Mouse (Mus musculus): ENCODE data around the gene Prdx5. TPM values are rescaled to one million over a fixed set of nuclear protein-coding genes. Genes with fewer than 3 reads are reported as not detected.

Gene Prdx5
- 100 to 1,000 TPM; 137 to 142 TPM for total RNA-seq (2021)
- long read RNA-seq, experiment 1, transcript Prdx5-201 (6 exons, 1,262 nt): major isoform, 99 of 104 reads
- long read RNA-seq, experiment 1, partial matches to known transcripts: 0 of 104 reads
- long read RNA-seq, experiment 1, other reads (novel, unspliced or antisense): 2 of 104 reads
- long read RNA-seq, experiment 2, transcript Prdx5-203 (5 exons, 755 nt): minor isoform, 7 of 96 reads
- long read RNA-seq, experiment 2, transcript Prdx5-201 (6 exons, 1,262 nt): major isoform, 84 of 96 reads
- long read RNA-seq, experiment 2, partial matches to known transcripts: 3 of 96 reads
- long read RNA-seq, experiment 2, other reads (novel, unspliced or antisense): 1 of 96 reads

DNA sequence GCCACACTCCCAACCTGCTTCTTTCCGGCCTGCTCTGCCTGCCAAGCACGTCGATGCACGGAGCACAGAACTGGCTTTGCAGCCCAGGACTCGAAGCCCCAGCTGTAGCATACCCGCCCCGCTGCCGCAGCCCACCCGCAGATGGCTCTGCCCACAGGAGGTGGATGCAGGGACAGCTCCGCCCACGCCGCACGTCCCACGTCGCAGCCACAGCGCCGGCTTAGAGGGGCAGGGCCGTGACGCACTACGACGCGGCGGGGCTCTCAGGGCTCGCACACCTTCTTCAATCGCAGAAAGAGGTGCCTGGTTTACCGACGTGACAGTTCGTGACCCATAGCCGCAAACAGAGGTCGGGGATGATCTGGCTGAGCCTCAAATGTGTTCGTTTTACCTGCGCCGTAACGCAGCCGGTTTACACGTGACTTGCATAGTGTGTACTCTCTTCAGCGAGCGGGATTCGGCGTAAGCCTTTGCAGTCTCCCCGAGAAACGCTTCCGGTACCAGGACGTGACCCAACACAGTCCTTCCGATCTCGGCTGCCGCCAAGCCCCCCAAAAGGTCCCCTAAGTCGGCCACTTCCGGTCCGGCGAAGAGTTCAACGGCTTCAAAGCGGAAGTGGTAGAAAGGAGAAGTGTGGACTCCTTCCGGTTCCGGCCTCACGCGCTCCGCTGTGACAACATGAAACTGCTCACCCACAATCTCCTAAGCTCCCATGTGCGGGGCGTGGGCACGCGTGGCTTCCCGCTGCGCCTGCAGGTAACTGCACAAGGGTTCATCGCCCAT lies at the start of gene Prdx5, which contains the start of gene Trmt112:
Gene Prdx5, minus strand, starts transcription at position 600 of the 783 bp plus-strand sequence.
Gene Trmt112, plus strand, starts transcription at position 192 of the 783 bp plus-strand sequence.
- peak; percentile 76 to 90 for DNase-seq (ENCODE audit: low spot score in 2 of 2)

DNA sequence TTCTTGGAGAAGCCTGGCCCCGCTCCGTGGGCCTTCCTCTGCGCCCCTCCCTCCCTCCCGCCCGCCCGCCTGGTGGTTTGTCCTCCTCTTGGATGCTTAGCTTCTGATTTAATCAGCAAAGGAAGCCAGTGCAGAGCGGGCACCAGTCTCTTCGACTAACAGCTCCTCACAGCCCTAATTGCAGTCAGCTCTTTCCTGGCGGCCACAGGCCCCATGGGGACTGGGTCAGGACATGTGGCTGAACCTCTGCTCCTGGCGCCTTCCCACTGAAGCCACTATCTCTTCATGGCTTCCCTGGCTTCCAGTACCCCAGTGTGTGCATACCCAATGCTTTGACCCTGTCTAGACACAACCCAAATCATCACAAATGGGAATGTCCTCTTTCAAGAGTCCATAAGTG lies 46.6 kb upstream of the Prdx5 start:
- DNase-seq (ENCODE audit: low spot score in 2 of 2): no peak

DNA sequence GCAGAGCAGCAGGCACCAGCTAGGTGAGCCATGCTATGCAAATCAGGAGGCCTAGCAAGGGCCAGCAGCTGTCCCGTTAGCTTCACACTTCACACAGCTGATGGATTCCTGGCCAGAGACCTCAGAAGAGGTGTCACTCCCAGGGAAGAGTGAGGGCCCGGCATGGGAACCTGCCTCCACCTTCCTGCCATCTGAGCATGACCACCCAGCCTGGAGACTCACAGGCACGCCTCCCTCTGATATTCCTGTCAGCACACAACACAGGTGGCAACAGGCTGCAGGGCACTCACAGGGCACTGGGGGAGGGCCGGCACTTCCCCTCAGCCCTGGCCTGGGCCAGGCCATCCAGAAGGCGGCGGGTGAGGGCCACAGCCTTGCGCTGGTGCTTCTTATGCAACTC lies 45.5 kb upstream of the Prdx5 start:
- no peak for DNase-seq (ENCODE audit: low spot score in 2 of 2)

DNA sequence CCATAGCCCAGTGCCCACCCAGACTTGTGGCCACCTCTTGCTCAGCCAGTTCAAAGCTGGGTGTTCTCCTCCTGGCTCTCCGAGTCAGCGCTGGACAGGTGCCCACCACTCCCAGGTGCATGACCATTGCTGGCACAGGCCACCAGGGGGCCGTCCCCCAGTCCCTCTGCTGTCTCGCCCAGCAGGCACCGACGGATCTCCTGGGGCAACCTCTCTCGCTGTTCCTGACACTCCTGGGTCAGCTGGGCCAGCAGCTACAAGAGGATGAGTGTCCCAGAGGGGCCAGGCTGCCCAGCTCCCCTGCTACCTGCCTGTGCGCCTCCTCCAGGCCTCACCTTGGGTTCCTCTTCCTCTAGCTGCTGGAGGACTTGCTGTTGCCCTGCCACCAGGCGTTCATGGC lies 44.1 kb upstream of the Prdx5 start:
- no peak for DNase-seq (ENCODE audit: low spot score in 2 of 2)

DNA sequence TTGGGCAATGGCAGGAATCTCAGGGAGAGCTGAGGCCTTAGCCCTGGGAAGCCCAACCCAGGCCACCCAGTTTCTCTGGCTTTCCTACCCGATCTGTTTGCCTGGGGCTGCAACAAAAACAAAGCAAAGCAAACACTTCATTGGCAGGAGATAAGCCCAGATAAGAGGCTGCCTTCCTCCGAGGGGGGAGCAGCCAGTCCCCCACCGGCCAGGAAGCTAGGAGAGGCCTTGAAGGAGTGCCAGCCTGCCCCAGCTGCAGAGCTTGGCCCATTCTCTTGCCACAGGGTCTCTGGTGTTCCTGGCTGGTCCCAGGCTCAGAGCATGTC lies 42.8 kb upstream of the Prdx5 start:
- DNase-seq (ENCODE audit: low spot score in 2 of 2): no peak

DNA sequence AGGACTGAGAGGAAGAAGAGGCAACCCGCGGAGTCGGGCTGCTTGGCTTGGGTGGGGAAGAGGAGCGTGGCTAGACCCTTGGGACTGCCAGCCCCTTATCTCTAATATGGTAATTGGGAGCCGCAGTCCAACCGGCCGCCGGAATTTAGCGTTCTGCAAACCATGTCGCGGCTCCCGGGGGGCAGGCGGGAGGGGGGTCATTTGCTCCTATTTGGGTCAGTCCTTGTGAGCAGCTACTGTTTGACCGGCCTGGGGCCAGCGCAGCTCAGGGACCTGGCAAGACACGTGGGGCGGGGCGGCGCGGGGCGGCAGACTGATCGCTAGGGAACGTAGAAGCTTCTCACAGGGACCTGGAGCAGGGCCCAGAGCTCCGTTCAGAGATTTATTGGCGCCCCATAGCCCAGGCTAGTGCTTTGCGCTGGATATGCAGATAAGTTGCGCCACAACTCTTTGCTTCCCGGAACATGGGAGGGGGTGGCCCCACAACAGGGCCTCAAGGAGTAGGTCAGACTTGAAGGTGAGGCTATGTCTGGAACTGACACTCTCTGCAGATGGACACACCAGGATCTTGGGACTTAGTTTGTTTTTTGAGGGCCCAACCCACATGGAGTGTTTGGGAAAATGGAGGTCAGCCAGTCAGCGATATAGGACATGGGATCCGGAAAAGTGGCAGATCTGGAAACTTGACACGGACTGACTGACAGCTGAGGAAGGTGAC lies 42.2 kb upstream of the Prdx5 start:
- DNase-seq (ENCODE audit: low spot score in 2 of 2): peak; percentile 66 to 77

DNA sequence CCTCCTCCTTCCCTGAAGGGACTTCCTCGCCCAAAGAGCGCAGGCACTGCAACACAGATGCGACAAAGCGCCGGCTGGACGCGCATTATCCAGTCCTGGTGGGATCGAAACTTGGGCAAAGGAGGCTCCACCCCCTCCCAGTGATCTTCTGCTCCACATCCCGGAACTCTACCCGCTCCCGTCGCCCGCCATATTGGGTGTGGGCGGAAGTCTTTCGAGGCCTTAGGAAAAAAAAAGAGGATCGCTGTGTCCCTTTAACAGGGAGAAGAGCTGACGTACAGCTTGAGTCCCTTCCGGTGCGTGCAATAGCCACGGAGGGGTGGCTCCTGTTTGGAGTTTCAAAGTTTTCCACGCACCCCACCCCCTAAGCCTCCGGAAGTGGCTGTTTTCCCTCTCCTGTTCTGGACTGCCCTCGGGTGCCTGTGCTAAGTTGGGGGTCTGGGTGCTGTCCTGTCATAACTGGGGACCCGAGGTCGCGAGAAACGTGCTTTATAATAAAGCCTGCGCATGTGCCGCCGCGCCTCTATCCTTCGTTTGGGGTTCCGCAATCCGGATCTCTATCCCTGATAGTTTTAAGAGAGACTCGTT lies 41.6 kb upstream of the Prdx5 start:
- peak; percentile 78 to 91 for DNase-seq (ENCODE audit: low spot score in 2 of 2)

DNA sequence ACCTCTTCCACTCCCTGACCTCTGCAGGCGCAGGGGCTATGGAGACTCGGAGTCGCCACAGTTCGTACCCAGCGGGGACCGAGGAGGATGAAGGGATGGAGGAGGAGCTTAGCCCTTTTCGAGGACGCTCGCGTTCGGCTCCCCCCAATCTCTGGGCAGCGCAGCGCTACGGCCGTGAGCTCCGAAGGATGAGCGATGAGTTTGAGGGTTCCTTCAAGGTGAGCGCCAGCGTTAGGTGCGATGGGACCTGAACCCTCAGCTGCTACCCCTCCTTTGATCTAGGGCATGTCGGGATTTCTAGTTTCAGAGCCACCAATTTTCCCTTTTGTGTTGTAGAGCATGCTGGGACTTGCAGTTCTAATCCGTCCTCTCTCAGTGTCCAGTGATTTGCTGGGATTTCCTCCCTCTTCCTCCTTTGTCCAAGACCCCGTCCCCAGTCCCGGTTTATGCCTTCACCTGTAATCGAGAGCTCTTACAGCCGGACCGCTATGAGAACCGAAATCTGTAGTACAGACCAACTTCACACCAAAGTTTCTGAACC lies 40.8 kb upstream of the Prdx5 start:
- peak in 1 of 2 experiments; percentile 49 for DNase-seq (ENCODE audit: low spot score in 2 of 2)

DNA sequence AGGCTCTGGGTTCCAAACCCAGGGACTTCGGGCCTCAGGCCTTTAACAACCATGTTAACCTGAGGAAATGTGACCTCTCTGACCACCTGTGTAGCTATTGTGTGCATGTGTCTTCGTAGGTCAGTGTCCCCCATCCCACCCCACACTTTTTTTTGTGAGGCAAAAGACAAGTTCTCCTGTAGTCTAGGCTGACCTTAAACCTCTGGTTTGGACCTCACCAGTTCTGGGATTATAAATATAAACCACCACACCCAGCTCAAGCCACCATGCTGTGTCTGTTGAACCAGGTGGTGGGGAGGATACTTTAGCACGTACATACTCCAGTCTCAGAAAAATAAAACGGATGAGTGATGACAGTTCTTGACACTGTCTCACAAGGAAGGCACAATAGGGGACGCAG lies 40.0 kb upstream of the Prdx5 start:
- DNase-seq (ENCODE audit: low spot score in 2 of 2): no peak

DNA sequence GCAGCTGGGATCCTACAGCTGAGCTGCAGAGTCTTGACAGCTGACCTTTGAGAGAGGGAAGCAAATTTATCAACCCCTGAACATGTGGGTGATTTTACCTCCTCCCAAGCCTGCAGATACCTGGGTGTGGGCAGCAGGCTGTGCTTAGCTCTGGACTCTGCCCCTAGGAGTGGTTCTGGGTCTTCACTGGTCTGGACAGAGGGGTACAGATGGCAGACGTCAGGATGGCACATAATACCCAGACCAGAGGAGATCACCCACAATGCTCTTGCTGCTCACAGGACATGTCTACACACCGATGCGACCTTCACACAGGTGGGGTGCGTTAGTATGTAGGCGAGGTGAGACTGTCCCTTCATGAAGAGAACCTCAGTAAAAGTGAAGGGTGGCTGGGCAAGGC lies 39.6 kb upstream of the Prdx5 start:
- DNase-seq (ENCODE audit: low spot score in 2 of 2): no peak

DNA sequence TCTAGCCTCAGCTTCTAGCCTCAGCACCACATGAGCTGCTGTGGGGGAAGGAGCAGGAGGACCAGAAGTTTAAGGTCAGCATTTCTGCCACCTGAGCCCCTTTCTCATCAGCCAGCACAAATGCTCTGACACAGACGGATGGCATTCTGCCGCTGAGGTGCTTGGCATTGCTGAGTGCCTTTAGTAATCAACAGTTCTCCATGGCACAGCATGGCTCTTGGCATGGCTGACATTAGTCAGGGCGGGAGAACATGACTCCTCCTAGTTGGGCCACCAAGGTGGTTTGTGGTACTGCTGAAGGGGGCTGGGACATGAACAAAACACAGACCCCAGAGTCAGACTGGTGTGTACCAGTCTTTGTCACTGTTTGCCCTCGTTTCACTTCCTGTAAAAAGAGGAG lies 38.3 kb upstream of the Prdx5 start:
- DNase-seq (ENCODE audit: low spot score in 2 of 2): no peak

DNA sequence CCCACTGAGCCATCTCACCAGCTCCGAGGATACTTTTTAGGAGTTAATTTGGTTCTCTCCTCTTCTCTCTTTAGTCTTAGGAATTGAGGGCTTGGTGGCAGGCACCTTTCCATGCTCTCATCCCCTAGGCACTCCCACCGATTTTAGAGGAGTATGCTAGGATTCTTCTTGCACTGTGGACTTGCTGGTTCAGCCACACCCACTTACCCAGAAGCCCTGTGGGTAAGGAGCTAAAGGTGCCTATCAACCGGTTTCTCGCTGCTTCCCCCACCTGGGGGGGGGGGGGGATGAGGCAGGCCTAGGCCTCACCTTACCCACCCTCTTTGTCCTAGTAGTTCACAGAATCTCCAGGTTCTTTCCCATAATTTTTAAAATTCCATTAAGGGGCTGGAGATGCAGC lies 37.8 kb upstream of the Prdx5 start:
- no peak for DNase-seq (ENCODE audit: low spot score in 2 of 2)

DNA sequence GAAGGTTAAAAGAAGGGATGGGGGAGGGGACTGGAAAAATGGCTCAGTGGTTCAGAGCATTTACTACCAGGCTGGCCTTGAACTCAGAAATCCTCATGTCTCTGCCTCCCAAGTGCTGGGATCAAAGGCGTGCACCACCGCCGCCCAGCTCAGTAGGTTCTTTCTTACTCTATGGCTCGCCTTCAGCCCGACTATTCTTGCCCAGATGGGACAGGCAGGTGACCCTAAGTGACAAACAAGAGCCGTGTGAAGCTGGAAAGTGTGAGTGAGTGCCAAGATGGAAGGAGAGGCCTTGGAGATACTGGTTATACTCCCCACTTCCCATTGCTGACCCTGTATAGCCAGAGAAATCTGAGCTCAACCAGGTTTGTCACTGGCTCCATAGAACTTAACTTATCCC lies 33.8 kb upstream of the Prdx5 start:
- DNase-seq (ENCODE audit: low spot score in 2 of 2): no peak

DNA sequence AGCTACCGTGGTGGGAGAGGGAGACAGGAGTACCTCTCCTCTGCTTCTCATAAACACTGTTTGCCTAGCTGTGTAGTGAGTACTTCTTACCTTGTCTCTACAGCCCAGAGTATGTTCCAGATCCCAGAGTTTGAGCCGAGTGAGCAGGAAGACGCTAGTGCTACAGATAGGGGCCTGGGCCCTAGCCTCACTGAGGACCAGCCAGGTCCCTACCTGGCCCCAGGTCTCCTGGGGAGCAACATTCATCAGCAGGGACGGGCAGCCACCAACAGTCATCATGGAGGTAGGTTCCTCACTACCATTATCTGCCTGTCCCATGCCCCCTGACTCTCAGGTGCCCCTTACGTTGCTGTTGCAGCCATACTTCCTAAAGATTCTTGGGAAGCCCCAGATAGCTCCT lies 32.9 kb upstream of the Prdx5 start:
- DNase-seq (ENCODE audit: low spot score in 2 of 2): peak in 1 of 2 experiments; percentile 8

DNA sequence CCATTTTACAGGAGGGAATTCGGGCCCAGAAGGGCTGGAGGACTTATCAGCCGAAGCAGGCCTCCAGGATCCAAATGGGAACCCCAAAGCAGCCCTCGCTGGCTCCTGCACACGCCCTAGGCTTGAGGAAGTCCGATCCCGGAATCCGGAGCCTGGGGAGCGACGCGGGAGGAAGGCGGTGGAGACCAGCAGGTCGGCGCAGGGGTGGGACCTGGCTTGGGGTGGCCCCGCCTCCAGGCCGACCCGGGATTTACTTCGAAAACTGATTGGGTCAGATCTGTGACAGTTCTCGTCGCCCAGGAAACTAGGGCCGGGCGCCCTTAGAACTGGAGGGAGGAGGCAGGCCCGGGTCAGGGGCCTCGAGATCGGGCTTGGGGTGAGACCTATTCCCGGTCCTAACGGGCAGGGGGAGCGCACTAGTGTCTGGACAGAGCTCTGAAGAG lies 32.4 kb upstream of the Prdx5 start, which contains the start of gene Gpr137:
Gene Gpr137, minus strand, starts transcription at position 232 of the 443 bp plus-strand sequence.
- peak; percentile 91 to 94 for DNase-seq (ENCODE audit: low spot score in 2 of 2)

DNA sequence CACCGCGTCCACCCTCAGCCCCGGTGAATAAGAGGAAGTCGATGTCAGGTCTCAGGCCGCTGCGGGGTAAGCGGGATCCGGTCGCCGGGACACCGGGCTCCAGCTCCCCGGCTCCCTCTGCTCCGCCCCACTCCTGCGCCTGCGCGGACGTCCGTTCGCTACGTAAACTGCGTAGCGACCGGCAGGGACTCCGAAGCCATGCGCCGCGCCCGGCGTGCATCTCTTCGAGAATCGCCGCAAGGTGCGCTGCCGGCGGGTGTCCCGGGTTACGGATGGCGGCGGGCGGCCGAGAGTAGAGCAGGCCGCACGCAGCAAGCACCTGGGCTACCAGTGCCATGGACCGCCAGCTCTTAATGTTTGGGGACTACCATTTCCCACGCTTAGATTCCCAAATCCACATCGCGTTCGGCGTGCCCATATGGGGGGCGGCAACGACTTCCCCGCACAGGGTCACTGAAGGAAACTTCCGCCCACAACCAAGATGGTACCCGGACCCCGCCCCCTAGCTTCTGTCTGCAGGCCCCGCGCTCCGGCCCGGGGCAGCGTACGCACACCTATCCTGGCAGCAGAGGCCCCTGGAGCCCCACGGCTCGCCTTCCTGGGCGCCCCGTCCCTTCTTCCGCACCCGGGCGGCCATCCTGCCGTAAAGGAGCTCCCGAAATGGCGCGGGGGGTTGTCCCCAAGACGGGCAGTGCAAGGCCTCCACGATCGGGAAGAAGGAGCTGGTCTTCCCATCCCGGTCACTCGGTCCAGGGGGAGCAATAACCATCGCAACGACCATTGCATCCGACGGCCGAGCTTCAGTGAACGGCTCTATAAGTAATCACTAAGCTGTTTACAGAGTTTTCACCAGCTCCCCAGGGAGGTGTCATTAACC lies 31.7 kb upstream of the Prdx5 start, which contains the start of gene Bad:
Gene Bad, plus strand, starts transcription at position 490 of the 877 bp plus-strand sequence.
- peak; percentile 94 for DNase-seq (ENCODE audit: low spot score in 2 of 2)

DNA sequence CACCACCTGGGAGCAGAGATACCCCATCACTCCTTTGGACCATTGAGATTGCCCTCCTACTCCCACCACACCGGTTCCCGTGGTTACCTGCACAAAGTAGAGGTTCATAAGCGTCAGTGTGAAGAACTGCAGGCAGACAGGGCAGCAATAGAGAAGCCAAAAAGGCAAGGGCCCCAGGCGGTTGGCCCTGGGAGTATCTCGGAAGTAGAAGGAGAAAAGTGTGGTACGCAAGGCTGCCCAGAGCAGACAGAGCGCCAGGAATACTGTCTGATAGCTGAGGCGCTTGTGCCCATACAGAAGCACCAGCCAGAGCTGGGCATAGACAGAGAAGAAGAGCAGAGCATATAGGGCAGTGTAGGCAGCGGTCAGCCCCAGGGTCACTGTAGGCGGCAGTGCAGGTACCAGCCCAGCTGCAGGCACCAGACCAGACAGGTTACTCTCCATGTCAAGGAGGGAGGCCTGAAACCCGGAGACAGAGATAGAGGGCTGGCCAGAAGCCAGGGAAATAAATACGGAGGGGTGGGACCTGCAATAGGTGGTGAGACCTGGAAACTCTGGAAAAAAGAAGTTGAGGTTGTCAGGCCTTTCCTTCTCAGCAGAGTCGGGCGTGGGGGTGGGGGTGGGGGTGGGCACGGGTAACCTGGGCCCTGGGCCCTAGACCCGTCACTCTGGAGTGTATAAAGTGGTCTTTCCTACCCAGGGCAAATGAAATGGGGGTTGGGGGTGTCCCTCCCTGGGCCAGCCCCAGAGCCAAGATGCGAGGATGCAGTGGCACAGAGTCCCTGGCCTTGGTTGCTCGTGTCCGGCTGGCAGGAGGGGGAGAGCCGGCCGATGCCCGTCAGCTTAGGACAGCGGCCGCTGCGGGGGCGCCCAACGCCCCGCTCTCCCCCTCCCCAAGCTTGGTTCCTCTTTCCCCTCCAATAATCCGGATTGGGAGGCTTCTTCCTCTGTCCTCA lies 30.8 kb upstream of the Prdx5 start:
- peak in 1 of 2 experiments; percentile 17 for DNase-seq (ENCODE audit: low spot score in 2 of 2)

DNA sequence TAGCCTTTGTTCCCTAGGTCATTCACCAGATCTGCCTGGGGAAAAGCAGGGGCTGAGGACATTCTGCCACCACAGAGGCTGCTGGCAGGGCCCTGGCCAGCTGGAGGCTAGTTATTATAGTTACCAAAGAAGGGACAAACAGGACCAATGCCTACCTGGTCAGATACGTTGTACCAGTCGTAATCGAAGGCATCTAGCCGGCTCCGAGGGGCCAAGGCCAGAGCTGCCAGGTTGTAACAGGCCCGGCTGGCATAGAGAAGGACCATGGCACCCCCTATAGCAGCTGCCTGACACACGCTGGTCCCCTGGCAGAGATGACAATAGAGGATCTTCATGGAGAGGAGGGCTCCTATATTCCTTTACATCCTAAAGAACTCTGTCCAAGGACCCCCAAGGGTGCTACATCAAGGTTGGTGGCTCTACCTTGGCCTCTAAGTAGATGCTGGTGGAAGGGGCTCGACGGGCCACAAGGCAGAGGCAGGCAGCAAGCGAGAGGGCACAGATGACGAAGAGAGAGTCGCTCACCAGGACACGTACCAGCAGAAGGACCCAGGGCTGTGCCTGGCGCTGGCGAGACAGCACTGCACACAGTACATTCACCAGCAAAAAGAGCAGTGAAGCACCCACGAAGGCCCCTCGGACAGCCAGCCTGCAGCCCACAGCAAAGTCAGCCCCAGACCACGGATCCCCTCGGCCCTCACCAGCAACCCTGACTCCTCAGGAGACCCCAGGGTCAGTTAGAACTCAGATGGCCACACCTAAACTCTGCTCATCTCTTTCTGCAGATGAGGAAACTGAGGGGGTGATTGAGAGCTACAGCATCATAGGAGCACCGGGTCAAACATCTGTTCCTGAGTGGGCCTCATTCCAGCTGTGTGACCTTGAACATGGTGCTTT lies 29.4 kb upstream of the Prdx5 start:
- no peak for DNase-seq (ENCODE audit: low spot score in 2 of 2)
